Mouse (Mus musculus) lung, embryonic 16.5 days (tissue): ENCODE results near the gene Rhov. TPM values are rescaled to one million over a fixed set of nuclear protein-coding genes. Genes with fewer than 3 reads are reported as not detected.

Source experiments
- ATAC-seq: fragments of 200-750 bp; cut with Nextera tagmentation; 2 replicates; pipeline ENCODE4 v1.8.0; 2017; ENCODE audit warnings: low read depth, mild to moderate bottlenecking, moderate library complexity
- H3K27ac ChIP-seq: fragments of 300-500 bp; sonication (generic); 2 replicates; pipeline ENCODE4 v1.5.1; 2014; ENCODE audit warnings: mild to moderate bottlenecking, control low read depth, low read length
- H3K27me3 ChIP-seq: fragments of 300-500 bp; sonication (generic); 2 replicates; pipeline ENCODE4 v1.6.1; 2014; ENCODE audit warnings: low read depth, low read length, mixed read lengths; ENCODE audit not compliant: control insufficient read depth, insufficient read depth
- H3K36me3 ChIP-seq: fragments of 300-500 bp; sonication (generic); 2 replicates; pipeline ENCODE4 v1.6.1; 2014; ENCODE audit warnings: low read length; ENCODE audit not compliant: control insufficient read depth, insufficient read depth
- H3K4me1 ChIP-seq: fragments of 300-500 bp; sonication (generic); replicated peaks from 2 replicates; pipeline ENCODE4 v1.6.1; 2014; ENCODE audit warnings: low read length, mixed read lengths; ENCODE audit not compliant: control insufficient read depth, insufficient read depth
- H3K4me2 ChIP-seq: fragments of 300-500 bp; sonication (generic); 2 replicates; pipeline ENCODE4 v1.6.1; 2014; ENCODE audit warnings: low read depth, low read length, control low read depth
- H3K4me3 ChIP-seq: fragments of 300-500 bp; sonication (generic); 2 replicates; pipeline ENCODE4 v1.5.1; 2014; ENCODE audit warnings: mild to moderate bottlenecking, low read length, control low read depth
- H3K9ac ChIP-seq: fragments of 300-500 bp; sonication (generic); 2 replicates; pipeline ENCODE4 v1.6.1; 2014; ENCODE audit warnings: low read length, control low read depth
- H3K9me3 ChIP-seq: fragments of 300-500 bp; sonication (generic); 2 replicates; pipeline ENCODE4 v1.6.1; 2016; ENCODE audit warnings: low read length; ENCODE audit not compliant: control insufficient read depth
- WGBS: fragments of 180-500 bp; shearing (Covaris S2); extraction: QIAGEN DNeasy Blood & Tissue Kit; methylation state at CpG from one replicate; pipeline ENCODE4 v1.1.7; 2014; 5-methylcytosine and 5-hydroxymethylcytosine counted together
- polyA plus RNA-seq: library from polyadenylated mRNA; unstranded; fragments of >200 nt; fragmentation: Nextera tagmentation; extraction: Ambion mirVana; gene quantifications from 2 replicates; pipeline ENCODE4 v1.2.1, GENCODE M21; 2015

Rhov gene
- polyA plus RNA-seq, 1 experiment from 2014 or later = 1.3 TPM

- H3K4me2 ChIP-seq = no peak overlapping the region
- no peak overlapping the region for H3K9ac ChIP-seq
- H3K36me3 ChIP-seq = no peaks in the 10 kb centered on the region
- H3K4me3 ChIP-seq = no peak overlapping the region
- 72% methylated on average over 7 of the region's 7 CpGs for WGBS
- no peak overlapping the region for H3K27ac ChIP-seq
- no peak for ATAC-seq
- H3K9me3 ChIP-seq = no peaks in the 10 kb centered on the region
- H3K4me1 ChIP-seq = no peaks in the 10 kb centered on the region
- H3K27me3 ChIP-seq = no peaks in the 10 kb centered on the region
Observed at GRCm38 (mm10) chr2:119276926-119277325, 5.9 kb upstream of the Rhov start.

- no peak for ATAC-seq
- 77% methylated on average over 1 of the region's 1 CpGs for WGBS
- H3K4me1 ChIP-seq = peaks cover 3% of the 10 kb centered on the region; the same call in 1 of the 2 replicates
Observed at GRCm38 (mm10) chr2:119274126-119274525, 3.1 kb upstream of the Rhov start.

GRCm38 (mm10) chr2:119270286-119270642 is 808 bp downstream of the Rhov start:
- Histone ChIP-seq H3K4me3 (peak overlapping the region; percentile 64), H3K4me2 (peak overlapping the region; percentile 100), H3K27me3 (peaks cover 6% of the 10 kb centered on the region), H3K9ac (no peak overlapping the region; the same call in 1 of the 2 replicates), H3K4me1 (peaks cover 3% of the 10 kb centered on the region; the same call in 1 of the 2 replicates), H3K9me3 (no peaks in the 10 kb centered on the region), H3K36me3 (no peaks in the 10 kb centered on the region), H3K27ac (no peak overlapping the region)
- ATAC-seq = no peak
- WGBS = 56% methylated on average over 9 of the region's 9 CpGs

More at GRCm38 (mm10) chr2:119274126-119274525, 3.1 kb upstream of the Rhov start:
- H3K27me3 ChIP-seq = peaks cover 6% of the 10 kb centered on the region
- H3K4me2 ChIP-seq = no peak overlapping the region
- H3K4me3 ChIP-seq = no peak overlapping the region
- no peak overlapping the region for H3K9ac ChIP-seq
- H3K27ac ChIP-seq = no peak overlapping the region
- no peaks in the 10 kb centered on the region for H3K36me3 ChIP-seq
- no peaks in the 10 kb centered on the region for H3K9me3 ChIP-seq

GRCm38 (mm10) chr2:119263813-119264212 is 7.3 kb downstream of the Rhov start:
- H3K27ac ChIP-seq = no peak overlapping the region
- no peak for ATAC-seq
- H3K4me2 ChIP-seq = no peak overlapping the region

GRCm38 (mm10) chr2:119262978-119263377 is 8.1 kb downstream of the Rhov start:
- WGBS = 18% methylated on average over 8 of the region's 8 CpGs
- H3K4me1 ChIP-seq = peaks cover 6% of the 10 kb centered on the region
- H3K9me3 ChIP-seq = no peaks in the 10 kb centered on the region
- peak overlapping the region; percentile 22; the same call in 1 of the 2 replicates for H3K9ac ChIP-seq
- H3K4me2 ChIP-seq = peak overlapping the region; percentile 34; the same call in 1 of the 2 replicates
- H3K27ac ChIP-seq = peak overlapping the region; percentile 44
- H3K27me3 ChIP-seq = no peaks in the 10 kb centered on the region
- no peak overlapping the region for H3K4me3 ChIP-seq
- no peaks in the 10 kb centered on the region for H3K36me3 ChIP-seq
- peak; percentile 87 for ATAC-seq

More at GRCm38 (mm10) chr2:119263813-119264212, 7.3 kb downstream of the Rhov start:
- no peaks in the 10 kb centered on the region for H3K27me3 ChIP-seq
- H3K9ac ChIP-seq = no peak overlapping the region
- 71% methylated on average over 5 of the region's 5 CpGs for WGBS
- H3K36me3 ChIP-seq = no peaks in the 10 kb centered on the region
- no peak overlapping the region for H3K4me3 ChIP-seq
- H3K4me1 ChIP-seq = peaks cover 6% of the 10 kb centered on the region
- no peaks in the 10 kb centered on the region for H3K9me3 ChIP-seq

GRCm38 (mm10) chr2:119261326-119261725 is 9.7 kb downstream of the Rhov start:
- Histone ChIP-seq H3K27ac (no peak overlapping the region), H3K9me3 (no peaks in the 10 kb centered on the region), H3K4me3 (no peak overlapping the region), H3K4me2 (no peak overlapping the region), H3K36me3 (no peaks in the 10 kb centered on the region), H3K9ac (no peak overlapping the region), H3K27me3 (no peaks in the 10 kb centered on the region), H3K4me1 (peaks cover 6% of the 10 kb centered on the region)
- ATAC-seq = peak; percentile 67
- 30% methylated on average over 2 of the region's 2 CpGs for WGBS

- Histone ChIP-seq H3K9ac (no peak overlapping the region), H3K4me2 (no peak overlapping the region), H3K9me3 (no peaks in the 10 kb centered on the region), H3K4me1 (peaks cover 6% of the 10 kb centered on the region), H3K27me3 (peaks cover under 1% of the 10 kb centered on the region), H3K27ac (no peak overlapping the region), H3K36me3 (no peaks in the 10 kb centered on the region), H3K4me3 (no peak overlapping the region)
- no peak for ATAC-seq
- WGBS = 75% methylated on average over 1 of the region's 1 CpGs
Observed at GRCm38 (mm10) chr2:119260518-119260917, 10.6 kb downstream of the Rhov start.

GRCm38 (mm10) chr2:119254976-119255375 is 16.1 kb downstream of the Rhov start:
- WGBS = 27% methylated on average over 7 of the region's 7 CpGs
- Histone ChIP-seq H3K9ac (no peak overlapping the region), H3K36me3 (no peaks in the 10 kb centered on the region), H3K9me3 (no peaks in the 10 kb centered on the region), H3K4me1 (0 out of 2 replicates have a peak, but pooled peaks cover 3% of the 10 kb centered on the region), H3K27me3 (peaks cover 11% of the 10 kb centered on the region), H3K27ac (no peak overlapping the region), H3K4me2 (no peak overlapping the region), H3K4me3 (no peak overlapping the region)
- no peak for ATAC-seq

GRCm38 (mm10) chr2:119250826-119251478 is 20.1 kb downstream of the Rhov start:
- WGBS = 7% methylated on average over 11 of the region's 11 CpGs
- Histone ChIP-seq H3K27me3 (peaks cover 11% of the 10 kb centered on the region), H3K9me3 (no peaks in the 10 kb centered on the region), H3K4me2 (peak overlapping the region; percentile 38), H3K36me3 (no peaks in the 10 kb centered on the region), H3K4me1 (0 out of 2 replicates have a peak, but pooled peaks cover 3% of the 10 kb centered on the region), H3K4me3 (0 out of 2 replicates have a peak overlapping the region, but pooled peaks have one; percentile 15), H3K27ac (no peak overlapping the region), H3K9ac (peak overlapping the region; percentile 26; the same call in 1 of the 2 replicates)
- ATAC-seq = peak; percentile 78
